Mouse (Mus musculus) stomach, embryonic 15.5 days (tissue): ENCODE measurements at regions not wholly inside any gene's neighbourhood (a gene's known extent, or its start where the extent isn't known, plus 50 kb on each side); places are given as distances from the start of the nearest gene placed in this dataset.

ENCODE experiments used
- ATAC-seq: fragments of 200-750 bp; cut with Nextera tagmentation; 2 replicates; pipeline ENCODE4 v1.8.0; 2017; ENCODE audit warnings: low read depth, moderate number of reproducible peaks, moderate TSS enrichment; ENCODE audit not compliant: insufficient read depth, low FRiP score
- H3K27ac ChIP-seq: fragments of 300-500 bp; sonication (generic); 2 replicates; pipeline ENCODE4 v1.5.1; 2015; ENCODE audit warnings: mild to moderate bottlenecking, inconsistent platforms
- H3K27me3 ChIP-seq: fragments of 300-500 bp; sonication (generic); replicated peaks from 2 replicates; pipeline ENCODE4 v1.6.1; 2015; ENCODE audit warnings: inconsistent platforms
- H3K36me3 ChIP-seq: fragments of 300-500 bp; sonication (generic); 2 replicates; pipeline ENCODE4 v1.6.1; 2015; ENCODE audit warnings: inconsistent platforms
- H3K4me1 ChIP-seq: fragments of 300-500 bp; sonication (generic); 2 replicates; pipeline ENCODE4 v1.6.1; 2015; ENCODE audit warnings: inconsistent platforms
- H3K4me2 ChIP-seq: fragments of 300-500 bp; sonication (generic); 2 replicates; pipeline ENCODE4 v1.6.1; 2015; ENCODE audit warnings: mild to moderate bottlenecking, inconsistent platforms
- H3K4me3 ChIP-seq: fragments of 300-500 bp; sonication (generic); replicated peaks from 2 replicates; pipeline ENCODE4 v1.5.1; 2015; ENCODE audit warnings: inconsistent platforms
- H3K9ac ChIP-seq: fragments of 300-500 bp; sonication (generic); 2 replicates; pipeline ENCODE4 v1.6.1; 2015; ENCODE audit warnings: inconsistent platforms
- H3K9me3 ChIP-seq: fragments of 300-500 bp; sonication (generic); 2 replicates; pipeline ENCODE4 v1.6.1; 2016; ENCODE audit warnings: inconsistent platforms
- whole genome bisulfite sequencing: fragments of 180-500 bp; shearing (Covaris S2); methylation state at CpG from one replicate; pipeline ENCODE4 v1.1.7; 2015; 5-methylcytosine and 5-hydroxymethylcytosine counted together

GRCm38 (mm10) chr4:125399376-125400112 lies 91.0 kb upstream of the Grik3 start:
- no peak overlapping the region for H3K27ac ChIP-seq
- H3K36me3 ChIP-seq = no peaks in the 10 kb centered on the region
- no peaks in the 10 kb centered on the region for H3K9me3 ChIP-seq
- H3K4me2 ChIP-seq = no peak overlapping the region
- ATAC-seq = no peak
- H3K4me1 ChIP-seq = no peaks in the 10 kb centered on the region
- H3K9ac ChIP-seq = no peak overlapping the region
- no peak overlapping the region for H3K4me3 ChIP-seq
- 73% methylated on average over 13 of the region's 13 CpGs for WGBS
- no peaks in the 10 kb centered on the region for H3K27me3 ChIP-seq

- H3K36me3 ChIP-seq = no peaks in the 10 kb centered on the region
- no peak overlapping the region for H3K9ac ChIP-seq
- no peak for ATAC-seq
- H3K9me3 ChIP-seq = no peaks in the 10 kb centered on the region
- H3K27me3 ChIP-seq = no peaks in the 10 kb centered on the region
- no peak overlapping the region for H3K4me3 ChIP-seq
- no peak overlapping the region for H3K4me2 ChIP-seq
- H3K4me1 ChIP-seq = no peaks in the 10 kb centered on the region
- WGBS = 63% methylated on average over 12 of the region's 12 CpGs
- no peak overlapping the region for H3K27ac ChIP-seq
Measured at GRCm38 (mm10) chr4:125397007-125397461, 93.5 kb upstream of the Grik3 start.

GRCm38 (mm10) chr4:125391269-125391668 lies 99.2 kb upstream of the Grik3 start:
- Histone ChIP-seq H3K9me3 (no peaks in the 10 kb centered on the region), H3K36me3 (no peaks in the 10 kb centered on the region), H3K27me3 (no peaks in the 10 kb centered on the region), H3K4me3 (no peak overlapping the region), H3K4me1 (no peaks in the 10 kb centered on the region), H3K27ac (no peak overlapping the region), H3K4me2 (no peak overlapping the region), H3K9ac (no peak overlapping the region)
- ATAC-seq = no peak
- 51% methylated on average over 6 of the region's 6 CpGs for WGBS

GRCm38 (mm10) chr4:125385811-125386210 lies 104.7 kb upstream of the Grik3 start:
- ATAC-seq = no peak
- H3K4me2 ChIP-seq = no peak overlapping the region
- H3K4me1 ChIP-seq = no peaks in the 10 kb centered on the region
- no peaks in the 10 kb centered on the region for H3K36me3 ChIP-seq
- H3K27me3 ChIP-seq = no peaks in the 10 kb centered on the region
- H3K4me3 ChIP-seq = no peak overlapping the region
- no peak overlapping the region for H3K27ac ChIP-seq
- WGBS = 70% methylated on average over 4 of the region's 4 CpGs
- no peaks in the 10 kb centered on the region for H3K9me3 ChIP-seq
- H3K9ac ChIP-seq = no peak overlapping the region

GRCm38 (mm10) chr4:125364011-125364410 lies 126.5 kb upstream of the Grik3 start:
- H3K27ac ChIP-seq = no peak overlapping the region
- no peaks in the 10 kb centered on the region for H3K4me1 ChIP-seq
- no peak for ATAC-seq
- H3K9me3 ChIP-seq = no peaks in the 10 kb centered on the region
- no peak overlapping the region for H3K4me3 ChIP-seq
- H3K4me2 ChIP-seq = no peak overlapping the region
- no peaks in the 10 kb centered on the region; the same call in 1 of the 2 replicates for H3K27me3 ChIP-seq
- no peak overlapping the region for H3K9ac ChIP-seq
- H3K36me3 ChIP-seq = no peaks in the 10 kb centered on the region
- 70% methylated on average over 9 of the region's 9 CpGs for WGBS

GRCm38 (mm10) chr4:125361611-125362520 lies 128.6 kb upstream of the Grik3 start:
- H3K27me3 ChIP-seq = no peaks in the 10 kb centered on the region; the same call in 1 of the 2 replicates
- ATAC-seq = no peak
- no peaks in the 10 kb centered on the region for H3K9me3 ChIP-seq
- no peaks in the 10 kb centered on the region for H3K4me1 ChIP-seq
- no peak overlapping the region for H3K4me3 ChIP-seq
- no peak overlapping the region for H3K9ac ChIP-seq
- 64% methylated on average over 18 of the region's 18 CpGs for WGBS
- no peaks in the 10 kb centered on the region for H3K36me3 ChIP-seq
- H3K4me2 ChIP-seq = no peak overlapping the region
- H3K27ac ChIP-seq = no peak overlapping the region

GRCm38 (mm10) chr4:125358356-125358755 lies 132.1 kb upstream of the Grik3 start:
- H3K9me3 ChIP-seq = no peaks in the 10 kb centered on the region
- H3K36me3 ChIP-seq = no peaks in the 10 kb centered on the region
- H3K27ac ChIP-seq = no peak overlapping the region
- no peak for ATAC-seq
- H3K9ac ChIP-seq = no peak overlapping the region
- no peaks in the 10 kb centered on the region; the same call in 1 of the 2 replicates for H3K27me3 ChIP-seq
- no peak overlapping the region for H3K4me3 ChIP-seq
- no peaks in the 10 kb centered on the region for H3K4me1 ChIP-seq
- 84% methylated on average over 2 of the region's 2 CpGs for WGBS
- no peak overlapping the region for H3K4me2 ChIP-seq

- no peak overlapping the region for H3K27ac ChIP-seq
- 33% methylated on average over 8 of the region's 8 CpGs for WGBS
- H3K36me3 ChIP-seq = no peaks in the 10 kb centered on the region
- H3K9ac ChIP-seq = no peak overlapping the region
- no peak for ATAC-seq
- H3K4me1 ChIP-seq = no peaks in the 10 kb centered on the region
- no peak overlapping the region for H3K4me2 ChIP-seq
- no peak overlapping the region for H3K4me3 ChIP-seq
- H3K9me3 ChIP-seq = no peaks in the 10 kb centered on the region
- H3K27me3 ChIP-seq = no peaks in the 10 kb centered on the region; the same call in 1 of the 2 replicates
Measured at GRCm38 (mm10) chr4:125356441-125356840, 134.1 kb upstream of the Grik3 start.

GRCm38 (mm10) chr4:125354742-125355141 lies 135.8 kb upstream of the Grik3 start:
- ATAC-seq = no peak
- no peak overlapping the region for H3K4me2 ChIP-seq
- no peaks in the 10 kb centered on the region for H3K9me3 ChIP-seq
- no peak overlapping the region for H3K4me3 ChIP-seq
- WGBS = 44% methylated on average over 3 of the region's 3 CpGs
- H3K27ac ChIP-seq = no peak overlapping the region
- no peaks in the 10 kb centered on the region for H3K27me3 ChIP-seq
- H3K36me3 ChIP-seq = no peaks in the 10 kb centered on the region
- no peak overlapping the region for H3K9ac ChIP-seq
- H3K4me1 ChIP-seq = no peaks in the 10 kb centered on the region

GRCm38 (mm10) chr4:125350056-125350455 lies 140.4 kb upstream of the Grik3 start:
- no peaks in the 10 kb centered on the region for H3K27me3 ChIP-seq
- no peaks in the 10 kb centered on the region for H3K4me1 ChIP-seq
- H3K9me3 ChIP-seq = no peaks in the 10 kb centered on the region
- no peak overlapping the region for H3K9ac ChIP-seq
- no peak for ATAC-seq
- WGBS = 70% methylated on average over 1 of the region's 1 CpGs
- no peak overlapping the region for H3K27ac ChIP-seq
- H3K36me3 ChIP-seq = no peaks in the 10 kb centered on the region
- H3K4me2 ChIP-seq = no peak overlapping the region
- H3K4me3 ChIP-seq = no peak overlapping the region

GRCm38 (mm10) chr4:125339056-125339455 lies 151.4 kb upstream of the Grik3 start:
- Histone ChIP-seq H3K9ac (no peak overlapping the region), H3K27ac (no peak overlapping the region), H3K4me3 (no peak overlapping the region), H3K27me3 (no peaks in the 10 kb centered on the region), H3K9me3 (no peaks in the 10 kb centered on the region), H3K36me3 (no peaks in the 10 kb centered on the region), H3K4me1 (no peaks in the 10 kb centered on the region), H3K4me2 (no peak overlapping the region)
- no peak for ATAC-seq
- WGBS = 66% methylated on average over 2 of the region's 2 CpGs

GRCm38 (mm10) chr4:125328806-125329205 lies 161.7 kb upstream of the Grik3 start:
- 22% methylated on average over 3 of the region's 3 CpGs for WGBS
- no peak for ATAC-seq
- no peak overlapping the region for H3K9ac ChIP-seq

More at GRCm38 (mm10) chr4:125328806-125329205, 161.7 kb upstream of the Grik3 start:
- no peaks in the 10 kb centered on the region for H3K27me3 ChIP-seq
- no peak overlapping the region for H3K4me3 ChIP-seq
- no peaks in the 10 kb centered on the region for H3K9me3 ChIP-seq
- H3K27ac ChIP-seq = no peak overlapping the region
- H3K36me3 ChIP-seq = no peaks in the 10 kb centered on the region
- no peaks in the 10 kb centered on the region for H3K4me1 ChIP-seq
- H3K4me2 ChIP-seq = no peak overlapping the region
